Mouse (Mus musculus) midbrain, embryonic 12.5 days (tissue): ENCODE measurements around the gene Cfap221. TPM values are rescaled to one million over a fixed set of nuclear protein-coding genes. Genes with fewer than 3 reads are reported as not detected.
A peak's percentile ranks its signal among the peaks of the same experiment; 100 is the strongest.

Experiments used
- ATAC-seq: fragments of 200-750 bp; cut with Nextera tagmentation; 2 replicates; pipeline ENCODE4 v1.8.0; 2017; ENCODE audit warnings: low read depth, moderate TSS enrichment, moderate library complexity; ENCODE audit not compliant: low FRiP score
- H3K27ac ChIP-seq: fragments of 300-500 bp; sonication (generic); replicated peaks from 2 replicates; pipeline ENCODE4 v1.5.1; 2016; ENCODE audit warnings: mild to moderate bottlenecking
- H3K27me3 ChIP-seq: fragments of 300-500 bp; sonication (generic); 2 replicates; pipeline ENCODE4 v1.6.1; 2016; ENCODE audit warnings: mild to moderate bottlenecking
- H3K36me3 ChIP-seq: fragments of 300-500 bp; sonication (generic); 2 replicates; pipeline ENCODE4 v1.6.1; 2016
- H3K4me1 ChIP-seq: fragments of 300-500 bp; sonication (generic); 2 replicates; pipeline ENCODE4 v1.6.1; 2016
- H3K4me2 ChIP-seq: fragments of 300-500 bp; sonication (generic); replicated peaks from 2 replicates; pipeline ENCODE4 v1.6.1; 2016; ENCODE audit warnings: mild to moderate bottlenecking, moderate library complexity
- H3K4me3 ChIP-seq: fragments of 300-500 bp; sonication (generic); 2 replicates; pipeline ENCODE4 v1.5.1; 2016; ENCODE audit warnings: mild to moderate bottlenecking
- H3K9ac ChIP-seq: fragments of 300-500 bp; sonication (generic); replicated peaks from 2 replicates; pipeline ENCODE4 v1.6.1; 2016; ENCODE audit warnings: mild to moderate bottlenecking, moderate library complexity
- H3K9me3 ChIP-seq: fragments of 300-500 bp; sonication (generic); 2 replicates; pipeline ENCODE4 v1.6.1; 2016; ENCODE audit warnings: mild to moderate bottlenecking
- WGBS: fragments of 180-500 bp; shearing (Covaris S2); methylation state at CpG from one replicate; pipeline ENCODE4 v1.1.7; 2016; 5-methylcytosine and 5-hydroxymethylcytosine counted together
- polyA plus RNA-seq: library from polyadenylated mRNA; unstranded; fragments of >200 nt; fragmentation: Nextera tagmentation; extraction: Ambion mirVana; gene quantifications from 2 replicates; pipeline ENCODE4 v1.2.1, GENCODE M21; 2016

Cfap221 gene
- 0.10 and 0.18 TPM in 2 replicates for polyA plus RNA-seq

- peak; percentile 86 for ATAC-seq
- Histone ChIP-seq H3K36me3 (no peaks in the 10 kb centered on the region), H3K4me1 (peaks cover 9% of the 10 kb centered on the region), H3K27ac (no peak within 1 kb of the TSS), H3K9me3 (no peaks in the 10 kb centered on the region), H3K9ac (no peak within 1 kb of the TSS), H3K27me3 (no peaks in the 10 kb centered on the region), H3K4me3 (peak within 1 kb of the TSS; percentile 47), H3K4me2 (peak within 1 kb of the TSS; percentile 80)
- 3% methylated on average over 30 of the region's 30 CpGs for WGBS
These were observed at the start of gene Cfap221 for GRCm38 (mm10) chr1:119996798-119997581. Cfap221 (minus strand) TSS chr1:119997234.

- no peak for ATAC-seq
- no peaks in the 10 kb centered on the region for H3K27me3 ChIP-seq
- H3K4me1 ChIP-seq: no peaks in the 10 kb centered on the region
- no peak overlapping the region for H3K9ac ChIP-seq
- H3K4me2 ChIP-seq: no peak overlapping the region
- H3K4me3 ChIP-seq: no peak overlapping the region
- no peaks in the 10 kb centered on the region for H3K36me3 ChIP-seq
- no peaks in the 10 kb centered on the region for H3K9me3 ChIP-seq
- H3K27ac ChIP-seq: no peak overlapping the region
- WGBS: 91% methylated on average over 16 of the region's 16 CpGs
These were observed 47.5 kb upstream of the Cfap221 start for GRCm38 (mm10) chr1:120044584-120044983.

GRCm38 (mm10) chr1:120042421-120042820 is 45.4 kb upstream of the Cfap221 start:
- ATAC-seq: no peak
- Histone ChIP-seq H3K9ac (no peak overlapping the region), H3K9me3 (no peaks in the 10 kb centered on the region), H3K4me1 (no peaks in the 10 kb centered on the region), H3K27ac (no peak overlapping the region), H3K27me3 (no peaks in the 10 kb centered on the region), H3K4me2 (no peak overlapping the region), H3K4me3 (no peak overlapping the region), H3K36me3 (no peaks in the 10 kb centered on the region)
- 65% methylated on average over 8 of the region's 8 CpGs for WGBS

- no peak for ATAC-seq
- WGBS: 83% methylated on average over 9 of the region's 9 CpGs
These were observed 41.6 kb upstream of the Cfap221 start for GRCm38 (mm10) chr1:120038594-120038993.

GRCm38 (mm10) chr1:120037021-120037683 is 40.1 kb upstream of the Cfap221 start:
- Histone ChIP-seq H3K4me1 (no peaks in the 10 kb centered on the region; the same call in 1 of the 2 replicates), H3K27ac (no peak overlapping the region), H3K9ac (no peak overlapping the region), H3K4me3 (no peak overlapping the region), H3K9me3 (no peaks in the 10 kb centered on the region), H3K4me2 (no peak overlapping the region), H3K27me3 (peaks cover 3% of the 10 kb centered on the region; the same call in 1 of the 2 replicates), H3K36me3 (no peaks in the 10 kb centered on the region)
- no peak for ATAC-seq
- WGBS: 79% methylated on average over 9 of the region's 9 CpGs

More at GRCm38 (mm10) chr1:120038594-120038993, 41.6 kb upstream of the Cfap221 start:
- H3K9ac ChIP-seq: no peak overlapping the region
- H3K9me3 ChIP-seq: no peaks in the 10 kb centered on the region
- H3K4me1 ChIP-seq: no peaks in the 10 kb centered on the region; the same call in 1 of the 2 replicates
- H3K27me3 ChIP-seq: no peaks in the 10 kb centered on the region
- no peak overlapping the region for H3K4me3 ChIP-seq
- H3K4me2 ChIP-seq: no peak overlapping the region
- H3K36me3 ChIP-seq: no peaks in the 10 kb centered on the region
- no peak overlapping the region for H3K27ac ChIP-seq

- Histone ChIP-seq H3K4me1 (no peaks in the 10 kb centered on the region; the same call in 1 of the 2 replicates), H3K36me3 (no peaks in the 10 kb centered on the region), H3K9me3 (no peaks in the 10 kb centered on the region), H3K9ac (no peak overlapping the region), H3K27ac (no peak overlapping the region), H3K27me3 (peaks cover 3% of the 10 kb centered on the region; the same call in 1 of the 2 replicates), H3K4me3 (no peak overlapping the region), H3K4me2 (no peak overlapping the region)
- ATAC-seq: no peak
- 80% methylated on average over 7 of the region's 7 CpGs for WGBS
These were observed 38.5 kb upstream of the Cfap221 start for GRCm38 (mm10) chr1:120035456-120036034.

- 67% methylated on average over 1 of the region's 1 CpGs for WGBS
- no peaks in the 10 kb centered on the region; the same call in 1 of the 2 replicates for H3K4me1 ChIP-seq
- no peaks in the 10 kb centered on the region for H3K9me3 ChIP-seq
- H3K27me3 ChIP-seq: peaks cover 3% of the 10 kb centered on the region; the same call in 1 of the 2 replicates
- ATAC-seq: no peak
- H3K4me3 ChIP-seq: no peak overlapping the region
- H3K27ac ChIP-seq: no peak overlapping the region
- H3K9ac ChIP-seq: no peak overlapping the region
- H3K36me3 ChIP-seq: no peaks in the 10 kb centered on the region
- H3K4me2 ChIP-seq: no peak overlapping the region
These were observed 37.8 kb upstream of the Cfap221 start for GRCm38 (mm10) chr1:120034793-120035192.

- Histone ChIP-seq H3K27me3 (peaks cover 3% of the 10 kb centered on the region; the same call in 1 of the 2 replicates), H3K9me3 (no peaks in the 10 kb centered on the region), H3K9ac (no peak overlapping the region), H3K4me1 (no peaks in the 10 kb centered on the region; the same call in 1 of the 2 replicates), H3K36me3 (no peaks in the 10 kb centered on the region), H3K4me2 (no peak overlapping the region), H3K27ac (no peak overlapping the region), H3K4me3 (no peak overlapping the region)
- WGBS: 84% methylated on average over 2 of the region's 2 CpGs
- ATAC-seq: no peak
These were observed 36.4 kb upstream of the Cfap221 start for GRCm38 (mm10) chr1:120033469-120033854.

GRCm38 (mm10) chr1:120032804-120033468 is 35.9 kb upstream of the Cfap221 start:
- H3K4me2 ChIP-seq: no peak overlapping the region
- peak; percentile 67 for ATAC-seq
- H3K4me1 ChIP-seq: no peaks in the 10 kb centered on the region; the same call in 1 of the 2 replicates
- H3K27ac ChIP-seq: no peak overlapping the region
- WGBS: 52% methylated on average over 10 of the region's 10 CpGs
- H3K9me3 ChIP-seq: no peaks in the 10 kb centered on the region
- no peak overlapping the region for H3K9ac ChIP-seq
- peaks cover 3% of the 10 kb centered on the region; the same call in 1 of the 2 replicates for H3K27me3 ChIP-seq
- H3K36me3 ChIP-seq: no peaks in the 10 kb centered on the region
- H3K4me3 ChIP-seq: no peak overlapping the region

- no peak overlapping the region for H3K9ac ChIP-seq
- H3K9me3 ChIP-seq: no peaks in the 10 kb centered on the region
- peaks cover 3% of the 10 kb centered on the region; the same call in 1 of the 2 replicates for H3K27me3 ChIP-seq
- H3K36me3 ChIP-seq: no peaks in the 10 kb centered on the region
- no peaks in the 10 kb centered on the region for H3K4me1 ChIP-seq
- H3K27ac ChIP-seq: no peak overlapping the region
- H3K4me2 ChIP-seq: no peak overlapping the region
- WGBS: 81% methylated on average over 3 of the region's 3 CpGs
- no peak overlapping the region for H3K4me3 ChIP-seq
- ATAC-seq: no peak
These were observed 33.4 kb upstream of the Cfap221 start for GRCm38 (mm10) chr1:120030474-120030873.

GRCm38 (mm10) chr1:120027693-120028092 is 30.7 kb upstream of the Cfap221 start:
- no peak overlapping the region for H3K9ac ChIP-seq
- no peaks in the 10 kb centered on the region for H3K36me3 ChIP-seq
- H3K4me3 ChIP-seq: no peak overlapping the region
- WGBS: 85% methylated on average over 4 of the region's 4 CpGs
- H3K4me2 ChIP-seq: no peak overlapping the region
- H3K4me1 ChIP-seq: no peaks in the 10 kb centered on the region
- no peaks in the 10 kb centered on the region for H3K9me3 ChIP-seq
- H3K27me3 ChIP-seq: peaks cover 3% of the 10 kb centered on the region; the same call in 1 of the 2 replicates
- ATAC-seq: no peak
- no peak overlapping the region for H3K27ac ChIP-seq
